Mouse (Mus musculus): ENCODE results near the gene Sco2. TPM values are rescaled to one million over a fixed set of nuclear protein-coding genes. Genes with fewer than 3 reads are reported as not detected.

Gene Sco2
- polyA plus RNA-seq, 1 experiment from 2014 or later, result 6.1 TPM

GRCm38 (mm10) chr15:89376040-89376439, 2.4 kb upstream of the Sco2 start:
- H3K27me3 ChIP-seq (ENCODE audit: control insufficient read depth, insufficient read depth, low read length), result peaks cover 42% of the 10 kb centered on the region
- peaks cover 19% of the 10 kb centered on the region for H3K4me1 ChIP-seq (ENCODE audit: control insufficient read depth, insufficient read depth, low read length)
- H3K36me3 ChIP-seq (ENCODE audit: control insufficient read depth, insufficient read depth, low read length), result peaks cover 7% of the 10 kb centered on the region
- H3K9ac ChIP-seq (ENCODE audit: low read length), result no peak overlapping the region
- 83% methylated on average over 7 of the region's 7 CpGs for WGBS
- ATAC-seq (ENCODE audit: insufficient read depth, low FRiP score), result no peak
- no peak overlapping the region for H3K4me3 ChIP-seq (replicated peaks; ENCODE audit: low read length)
- no peaks in the 10 kb centered on the region for H3K9me3 ChIP-seq (replicated peaks; ENCODE audit: control insufficient read depth, low read length)
- no peak overlapping the region for H3K27ac ChIP-seq (ENCODE audit: low read length)
- H3K4me2 ChIP-seq (ENCODE audit: low read depth, low read length), result no peak overlapping the region

GRCm38 (mm10) chr15:89374801-89375534, 1.3 kb upstream of the Sco2 start:
- H3K4me2 ChIP-seq (ENCODE audit: low read depth, low read length), result no peak overlapping the region
- no peak for ATAC-seq (ENCODE audit: insufficient read depth, low FRiP score)
- no peak overlapping the region for H3K27ac ChIP-seq (ENCODE audit: low read length)
- 91% methylated on average over 17 of the region's 17 CpGs for WGBS
- peaks cover 15% of the 10 kb centered on the region for H3K36me3 ChIP-seq (ENCODE audit: control insufficient read depth, insufficient read depth, low read length)
- no peaks in the 10 kb centered on the region for H3K9me3 ChIP-seq (replicated peaks; ENCODE audit: control insufficient read depth, low read length)
- peaks cover 19% of the 10 kb centered on the region for H3K4me1 ChIP-seq (ENCODE audit: control insufficient read depth, insufficient read depth, low read length)
- no peak overlapping the region for H3K9ac ChIP-seq (ENCODE audit: low read length)
- no peak overlapping the region for H3K4me3 ChIP-seq (replicated peaks; ENCODE audit: low read length)
- H3K27me3 ChIP-seq (ENCODE audit: control insufficient read depth, insufficient read depth, low read length), result peaks cover 37% of the 10 kb centered on the region

DNA sequence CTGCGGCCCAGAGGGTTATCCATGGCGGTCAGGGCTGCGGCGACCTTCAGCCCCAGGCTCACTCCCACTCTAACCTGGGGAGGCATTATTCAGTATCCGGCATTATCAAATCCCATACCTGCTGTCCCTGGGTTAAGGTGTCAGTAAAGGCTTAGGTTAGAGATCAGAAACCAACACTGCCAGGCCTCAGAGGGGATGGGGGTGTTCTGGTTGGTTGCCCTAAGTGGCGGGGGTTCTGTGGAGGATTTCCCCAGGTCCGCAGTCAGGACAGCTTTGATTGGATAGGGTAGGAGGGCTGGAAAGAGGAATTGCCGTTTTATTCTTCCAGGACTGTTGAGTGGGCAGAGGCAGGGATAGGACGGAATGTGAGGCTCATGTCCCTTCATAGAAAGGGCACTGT, 694 bp upstream of the Sco2 start:
- ATAC-seq (ENCODE audit: insufficient read depth, low FRiP score), result no peak
- Histone ChIP-seq H3K27ac (ENCODE audit: low read length) (peak overlapping the region; percentile 96), H3K9me3 (replicated peaks; ENCODE audit: control insufficient read depth, low read length) (no peaks in the 10 kb centered on the region), H3K27me3 (ENCODE audit: control insufficient read depth, insufficient read depth, low read length) (peaks cover 33% of the 10 kb centered on the region), H3K4me2 (ENCODE audit: low read depth, low read length) (peak overlapping the region; percentile 87), H3K9ac (ENCODE audit: low read length) (peak overlapping the region; percentile 90), H3K4me1 (ENCODE audit: control insufficient read depth, insufficient read depth, low read length) (peaks cover 19% of the 10 kb centered on the region), H3K4me3 (replicated peaks; ENCODE audit: low read length) (peak overlapping the region; percentile 72), H3K36me3 (ENCODE audit: control insufficient read depth, insufficient read depth, low read length) (peaks cover 21% of the 10 kb centered on the region)
- WGBS, result 49% methylated on average over 9 of the region's 9 CpGs

DNA sequence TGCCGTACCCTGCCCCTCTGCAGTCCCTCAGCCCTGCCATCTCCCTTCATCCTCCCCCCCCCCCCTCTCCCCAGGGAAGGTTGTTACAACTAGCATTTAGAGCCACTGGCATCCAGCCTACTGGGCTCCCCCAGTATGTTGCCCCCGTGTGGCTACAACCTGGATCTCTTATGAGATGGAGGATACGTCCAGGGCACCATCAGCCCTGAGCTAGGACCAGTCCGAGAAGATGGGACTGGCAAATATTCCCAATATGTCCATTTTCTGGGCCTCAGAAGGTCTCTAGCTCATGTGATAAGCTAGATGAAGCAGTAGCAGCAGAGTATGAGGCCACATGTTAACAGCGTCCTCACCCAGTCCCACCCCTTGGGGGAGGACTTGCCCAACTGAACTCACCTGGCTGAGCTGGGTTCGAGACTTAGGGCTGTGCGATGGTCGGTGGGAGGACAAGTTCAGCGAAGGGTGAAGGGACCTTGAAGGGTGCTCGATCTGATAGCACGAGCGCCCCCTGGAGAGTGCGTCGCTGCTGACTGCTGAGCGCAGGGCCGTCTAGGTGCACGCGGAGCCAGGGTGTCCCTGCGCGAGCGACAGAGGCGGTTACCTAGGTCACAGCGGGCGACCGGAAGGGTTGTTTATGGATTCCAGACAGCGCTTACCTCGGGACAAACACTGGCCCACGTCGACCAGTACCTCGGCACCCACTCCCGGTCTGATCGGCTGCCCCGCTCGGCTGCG, 452 bp downstream of the Sco2 start:
- 2% methylated on average over 35 of the region's 35 CpGs for WGBS
- Histone ChIP-seq H3K27ac (ENCODE audit: low read length) (peak overlapping the region; percentile 96), H3K4me3 (replicated peaks; ENCODE audit: low read length) (peak overlapping the region; percentile 72), H3K4me2 (ENCODE audit: low read depth, low read length) (peak overlapping the region; percentile 87), H3K9me3 (replicated peaks; ENCODE audit: control insufficient read depth, low read length) (no peaks in the 10 kb centered on the region), H3K36me3 (ENCODE audit: control insufficient read depth, insufficient read depth, low read length) (peaks cover 31% of the 10 kb centered on the region), H3K9ac (ENCODE audit: low read length) (peak overlapping the region; percentile 90), H3K4me1 (ENCODE audit: control insufficient read depth, insufficient read depth, low read length) (peaks cover 10% of the 10 kb centered on the region; the same call in 1 of the 2 replicates), H3K27me3 (ENCODE audit: control insufficient read depth, insufficient read depth, low read length) (peaks cover 21% of the 10 kb centered on the region)
- peak; percentile 86 for ATAC-seq (ENCODE audit: insufficient read depth, low FRiP score)

DNA sequence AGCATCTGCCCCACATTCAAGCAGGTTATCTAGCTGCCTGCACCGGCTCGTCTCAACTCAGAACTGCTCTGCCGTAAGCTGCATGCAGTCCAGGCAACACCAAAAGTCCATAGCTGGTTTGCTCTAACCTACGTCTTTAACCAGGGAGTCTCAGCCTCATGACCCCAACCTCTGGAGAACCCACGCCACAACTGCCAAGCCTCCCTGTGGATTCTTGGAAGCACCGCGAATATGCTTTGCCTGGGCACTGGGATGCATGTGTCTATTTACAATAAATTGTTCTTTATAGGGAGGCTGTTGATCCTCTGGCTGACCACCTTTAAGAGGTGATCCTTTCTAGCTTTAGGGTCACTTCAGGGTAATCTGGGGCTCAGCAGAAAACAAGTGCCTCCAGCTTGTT, 1.1 kb downstream of the Sco2 start:
- no peaks in the 10 kb centered on the region for H3K9me3 ChIP-seq (replicated peaks; ENCODE audit: control insufficient read depth, low read length)
- peak overlapping the region; percentile 72; the same call in 1 of the 2 replicates for H3K4me3 ChIP-seq (replicated peaks; ENCODE audit: low read length)
- H3K4me1 ChIP-seq (ENCODE audit: control insufficient read depth, insufficient read depth, low read length), result peaks cover 10% of the 10 kb centered on the region; the same call in 1 of the 2 replicates
- peak overlapping the region; percentile 90 for H3K9ac ChIP-seq (ENCODE audit: low read length)
- H3K27ac ChIP-seq (ENCODE audit: low read length), result peak overlapping the region; percentile 96; the same call in 1 of the 2 replicates
- H3K27me3 ChIP-seq (ENCODE audit: control insufficient read depth, insufficient read depth, low read length), result peaks cover 15% of the 10 kb centered on the region
- no peak for ATAC-seq (ENCODE audit: insufficient read depth, low FRiP score)
- peak overlapping the region; percentile 87 for H3K4me2 ChIP-seq (ENCODE audit: low read depth, low read length)
- 74% methylated on average over 7 of the region's 7 CpGs for WGBS
- peaks cover 35% of the 10 kb centered on the region for H3K36me3 ChIP-seq (ENCODE audit: control insufficient read depth, insufficient read depth, low read length)

DNA sequence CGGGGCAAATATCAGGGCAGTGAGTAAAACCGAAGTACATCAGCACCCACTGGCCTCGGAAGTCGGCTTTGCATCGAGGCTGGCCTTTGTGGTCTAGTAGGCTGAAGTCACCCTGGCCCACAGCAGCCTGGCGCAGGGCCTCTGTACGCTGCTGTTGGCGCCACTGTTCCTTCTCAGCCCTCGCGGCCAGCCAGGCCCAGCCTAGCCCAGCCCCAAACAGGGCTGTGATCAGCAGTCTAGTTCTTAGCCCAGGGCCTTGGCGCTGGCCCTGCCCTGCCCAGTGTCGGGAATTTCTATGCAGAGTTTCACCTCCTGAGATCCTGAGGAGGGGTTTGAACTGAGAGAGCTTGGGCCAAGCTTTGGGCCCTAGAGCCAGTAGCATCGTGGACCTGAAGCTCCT, 1.6 kb downstream of the Sco2 start:
- Histone ChIP-seq H3K9me3 (replicated peaks; ENCODE audit: control insufficient read depth, low read length) (no peaks in the 10 kb centered on the region), H3K9ac (ENCODE audit: low read length) (no peak overlapping the region), H3K27me3 (ENCODE audit: control insufficient read depth, insufficient read depth, low read length) (peaks cover 11% of the 10 kb centered on the region), H3K4me1 (ENCODE audit: control insufficient read depth, insufficient read depth, low read length) (peaks cover 10% of the 10 kb centered on the region; the same call in 1 of the 2 replicates), H3K36me3 (ENCODE audit: control insufficient read depth, insufficient read depth, low read length) (peaks cover 39% of the 10 kb centered on the region), H3K4me2 (ENCODE audit: low read depth, low read length) (no peak overlapping the region), H3K4me3 (replicated peaks; ENCODE audit: low read length) (no peak overlapping the region), H3K27ac (ENCODE audit: low read length) (no peak overlapping the region)
- ATAC-seq (ENCODE audit: insufficient read depth, low FRiP score), result no peak
- WGBS, result 85% methylated on average over 13 of the region's 13 CpGs

GRCm38 (mm10) chr15:89365141-89365551, 8.5 kb downstream of the Sco2 start:
- no peaks in the 10 kb centered on the region for H3K9me3 ChIP-seq (replicated peaks; ENCODE audit: control insufficient read depth, low read length)
- H3K9ac ChIP-seq (ENCODE audit: low read length), result no peak overlapping the region
- no peak overlapping the region for H3K4me3 ChIP-seq (replicated peaks; ENCODE audit: low read length)
- peaks cover 55% of the 10 kb centered on the region for H3K36me3 ChIP-seq (ENCODE audit: control insufficient read depth, insufficient read depth, low read length)
- 89% methylated on average over 4 of the region's 4 CpGs for WGBS
- H3K4me1 ChIP-seq (ENCODE audit: control insufficient read depth, insufficient read depth, low read length), result no peaks in the 10 kb centered on the region
- H3K27me3 ChIP-seq (ENCODE audit: control insufficient read depth, insufficient read depth, low read length), result no peaks in the 10 kb centered on the region
- H3K27ac ChIP-seq (ENCODE audit: low read length), result no peak overlapping the region
- ATAC-seq (ENCODE audit: insufficient read depth, low FRiP score), result no peak
- H3K4me2 ChIP-seq (ENCODE audit: low read depth, low read length), result no peak overlapping the region

GRCm38 (mm10) chr15:89363051-89363450, 10.6 kb downstream of the Sco2 start:
- Histone ChIP-seq H3K27ac (ENCODE audit: low read length) (no peak overlapping the region), H3K4me2 (ENCODE audit: low read depth, low read length) (no peak overlapping the region), H3K27me3 (ENCODE audit: control insufficient read depth, insufficient read depth, low read length) (no peaks in the 10 kb centered on the region), H3K9ac (ENCODE audit: low read length) (no peak overlapping the region), H3K9me3 (replicated peaks; ENCODE audit: control insufficient read depth, low read length) (no peaks in the 10 kb centered on the region), H3K4me3 (replicated peaks; ENCODE audit: low read length) (no peak overlapping the region), H3K36me3 (ENCODE audit: control insufficient read depth, insufficient read depth, low read length) (peaks cover 38% of the 10 kb centered on the region), H3K4me1 (ENCODE audit: control insufficient read depth, insufficient read depth, low read length) (0 out of 2 replicates have a peak, but pooled peaks cover 3% of the 10 kb centered on the region)
- ATAC-seq (ENCODE audit: insufficient read depth, low FRiP score), result no peak
- WGBS, result 83% methylated on average over 7 of the region's 7 CpGs

DNA sequence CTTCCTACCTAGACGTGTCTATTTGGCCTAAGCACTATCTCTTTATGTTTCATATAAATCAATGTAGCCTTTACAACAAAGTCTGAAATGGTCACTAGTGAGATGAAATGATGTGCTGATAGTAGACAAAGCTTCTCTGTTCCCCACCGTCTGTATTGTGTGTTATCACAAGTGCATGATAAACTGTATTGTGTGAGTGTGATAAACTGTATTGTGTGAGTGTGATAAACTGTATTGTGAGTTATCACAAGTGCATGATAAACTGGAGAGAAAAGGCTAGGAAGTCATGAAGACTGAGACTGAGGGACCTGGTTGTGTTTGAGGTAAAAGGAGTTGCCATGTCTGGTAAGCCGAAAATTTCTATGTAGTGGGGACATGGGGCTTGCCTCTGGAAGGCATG, 14.9 kb downstream of the Sco2 start:
- Histone ChIP-seq H3K9ac (ENCODE audit: low read length) (no peak overlapping the region), H3K27ac (ENCODE audit: low read length) (no peak overlapping the region), H3K36me3 (ENCODE audit: control insufficient read depth, insufficient read depth, low read length) (peaks cover 16% of the 10 kb centered on the region), H3K27me3 (ENCODE audit: control insufficient read depth, insufficient read depth, low read length) (no peaks in the 10 kb centered on the region), H3K4me2 (ENCODE audit: low read depth, low read length) (no peak overlapping the region), H3K4me3 (replicated peaks; ENCODE audit: low read length) (no peak overlapping the region), H3K9me3 (replicated peaks; ENCODE audit: control insufficient read depth, low read length) (no peaks in the 10 kb centered on the region), H3K4me1 (ENCODE audit: control insufficient read depth, insufficient read depth, low read length) (peaks cover 13% of the 10 kb centered on the region)
- 73% methylated on average over 3 of the region's 3 CpGs for WGBS
- no peak for ATAC-seq (ENCODE audit: insufficient read depth, low FRiP score)
